Mouse (Mus musculus) neural tube, embryonic 12.5 days (tissue): ENCODE results near the gene Grin2d. TPM values are rescaled to one million over a fixed set of nuclear protein-coding genes. Genes with fewer than 3 reads are reported as not detected.

Experiments
- ATAC-seq: fragments of 200-750 bp; cut with Nextera tagmentation; 2 replicates; pipeline ENCODE4 v1.8.0; 2017; ENCODE audit warnings: low read depth, mild to moderate bottlenecking, moderate TSS enrichment, moderate library complexity; ENCODE audit not compliant: low FRiP score
- H3K27ac ChIP-seq: fragments of 300-500 bp; sonication (generic); 2 replicates; pipeline ENCODE4 v1.5.1; 2016
- H3K27me3 ChIP-seq: fragments of 300-500 bp; sonication (generic); replicated peaks from 2 replicates; pipeline ENCODE4 v1.6.1; 2016; ENCODE audit warnings: mild to moderate bottlenecking
- H3K36me3 ChIP-seq: fragments of 300-500 bp; sonication (generic); 2 replicates; pipeline ENCODE4 v1.6.1; 2016; ENCODE audit warnings: mild to moderate bottlenecking
- H3K4me1 ChIP-seq: fragments of 300-500 bp; sonication (generic); 2 replicates; pipeline ENCODE4 v1.6.1; 2016
- H3K4me2 ChIP-seq: fragments of 300-500 bp; sonication (generic); replicated peaks from 2 replicates; pipeline ENCODE4 v1.6.1; 2016; ENCODE audit warnings: mild to moderate bottlenecking
- H3K4me3 ChIP-seq: fragments of 300-500 bp; sonication (generic); 2 replicates; pipeline ENCODE4 v1.5.1; 2016
- H3K9ac ChIP-seq: fragments of 300-500 bp; sonication (generic); 2 replicates; pipeline ENCODE4 v1.6.1; 2016; ENCODE audit warnings: mild to moderate bottlenecking
- H3K9me3 ChIP-seq: fragments of 300-500 bp; sonication (generic); 2 replicates; pipeline ENCODE4 v1.6.1; 2016; ENCODE audit warnings: mild to moderate bottlenecking
- WGBS: fragments of 180-500 bp; shearing (Covaris S2); methylation state at CpG from one replicate; pipeline ENCODE4 v1.1.7; 2016; 5-methylcytosine and 5-hydroxymethylcytosine counted together
- polyA plus RNA-seq: library from polyadenylated mRNA; unstranded; fragments of >200 nt; fragmentation: Nextera tagmentation; extraction: Ambion mirVana; gene quantifications from 2 replicates; pipeline ENCODE4 v1.2.1, GENCODE M21; 2016

Gene Grin2d
- polyA plus RNA-seq, 1 experiment from 2014 or later = 1.5 TPM

DNA sequence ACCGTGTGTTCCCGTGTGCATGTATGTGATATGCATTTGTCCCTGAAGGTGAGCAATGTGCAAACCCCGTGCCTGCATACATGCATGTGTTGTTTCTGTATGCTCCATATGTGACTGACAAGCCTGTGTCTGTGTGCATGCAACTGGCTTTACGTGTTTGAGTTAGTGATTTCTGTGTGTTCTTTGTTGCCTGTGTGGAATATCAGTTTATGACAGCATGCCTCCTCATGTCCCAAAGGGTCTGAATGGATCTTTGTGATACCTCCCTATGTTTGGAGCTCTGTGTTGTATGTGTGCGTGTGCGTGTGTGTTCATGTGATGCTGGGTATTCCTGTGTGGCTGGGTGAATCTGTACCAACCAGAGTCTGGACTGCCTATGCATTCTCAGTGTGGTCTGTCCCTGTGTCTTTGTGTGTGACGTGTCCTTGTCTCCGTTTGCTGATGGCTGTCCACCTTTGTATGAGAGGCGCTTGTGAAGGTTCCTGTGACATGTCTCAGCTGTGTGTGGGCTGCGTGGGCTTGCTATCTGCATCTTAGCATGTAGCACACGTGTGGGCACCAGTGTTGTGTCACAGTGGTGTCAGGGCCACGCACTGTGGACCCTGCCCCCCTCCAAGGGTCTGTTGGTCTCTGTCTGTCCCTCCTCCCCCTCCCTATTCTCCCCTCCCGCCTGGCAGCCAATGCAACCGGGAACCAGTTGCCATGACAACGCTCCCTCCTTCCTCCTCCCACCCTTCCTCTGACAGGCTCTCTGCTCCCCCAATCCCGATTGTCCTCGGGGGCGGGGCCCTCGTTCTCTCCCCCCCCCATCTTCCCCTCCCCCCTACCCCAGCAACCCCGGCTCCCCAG lies 93.4 kb downstream of the Grin2d start, which contains the start of gene Sult2b1:
Gene Sult2b1, minus strand, starts transcription at position 146 of the 849 bp plus-strand sequence.
- 21% methylated on average over 20 of the region's 20 CpGs for WGBS
- H3K27ac ChIP-seq = peak within 1 kb of the TSS; percentile 90
- no peaks in the 10 kb centered on the region for H3K9me3 ChIP-seq
- peaks cover 30% of the 10 kb centered on the region for H3K4me1 ChIP-seq
- H3K36me3 ChIP-seq = peaks cover 25% of the 10 kb centered on the region
- H3K4me3 ChIP-seq = peak within 1 kb of the TSS; percentile 97
- peak within 1 kb of the TSS; percentile 83 for H3K4me2 ChIP-seq
- H3K27me3 ChIP-seq = no peaks in the 10 kb centered on the region
- ATAC-seq = peak; percentile 61
- H3K9ac ChIP-seq = peak within 1 kb of the TSS; percentile 92

GRCm38 (mm10) chr7:45783511-45784091 lies 94.6 kb downstream of the Grin2d start, which contains the start of gene Lmtk3:
TSS of gene Lmtk3 (plus strand) at chr7:45783738.
- peak within 1 kb of the TSS; percentile 97 for H3K4me3 ChIP-seq
- 1% methylated on average over 38 of the region's 38 CpGs for WGBS
- ATAC-seq = peak; percentile 38
- H3K4me1 ChIP-seq = peaks cover 40% of the 10 kb centered on the region
- H3K36me3 ChIP-seq = peaks cover 13% of the 10 kb centered on the region
- H3K27ac ChIP-seq = peak within 1 kb of the TSS; percentile 90
- peak within 1 kb of the TSS; percentile 92 for H3K9ac ChIP-seq
- H3K4me2 ChIP-seq = peak within 1 kb of the TSS; percentile 83
- no peaks in the 10 kb centered on the region; the same call in 1 of the 2 replicates for H3K27me3 ChIP-seq
- no peaks in the 10 kb centered on the region for H3K9me3 ChIP-seq

DNA sequence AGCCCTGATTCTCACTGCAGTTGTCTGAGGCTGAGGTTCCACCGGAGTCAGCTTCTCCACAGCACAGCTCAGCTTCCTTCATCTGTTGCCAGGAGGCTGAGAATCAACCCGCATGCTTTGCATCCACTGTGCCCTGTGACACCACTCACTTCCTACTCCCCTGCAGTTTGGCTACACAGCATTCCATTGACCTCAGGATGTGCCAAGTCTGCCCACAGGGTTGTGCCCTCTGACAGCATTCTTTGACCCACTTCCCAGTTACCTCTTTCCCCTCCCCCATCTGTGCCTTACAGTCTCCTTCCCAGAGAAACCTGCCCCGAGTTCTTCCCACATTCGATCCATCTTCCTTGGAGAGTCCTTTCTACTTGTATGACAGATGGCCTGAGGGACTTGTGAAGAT lies 95.9 kb downstream of the Grin2d start:
- no peak overlapping the region for H3K4me3 ChIP-seq
- no peaks in the 10 kb centered on the region for H3K9me3 ChIP-seq
- 83% methylated on average over 4 of the region's 4 CpGs for WGBS
- no peak overlapping the region for H3K4me2 ChIP-seq
- H3K27ac ChIP-seq = no peak overlapping the region
- peaks cover under 1% of the 10 kb centered on the region; the same call in 1 of the 2 replicates for H3K36me3 ChIP-seq
- peaks cover 34% of the 10 kb centered on the region for H3K4me1 ChIP-seq
- no peaks in the 10 kb centered on the region; the same call in 1 of the 2 replicates for H3K27me3 ChIP-seq
- no peak for ATAC-seq
- H3K9ac ChIP-seq = no peak overlapping the region

Other genes starting within 250 kb of the Grin2d start
- 3.5 and 4.9 TPM in 2 replicates for gene Mamstr, start 238.4 kb downstream of the Grin2d start, polyA plus RNA-seq
- 0.17 and 0.20 TPM in 2 replicates for gene Fut2, start 212.0 kb downstream of the Grin2d start, polyA plus RNA-seq
- gene Ntn5, start 194.4 kb downstream of the Grin2d start, polyA plus RNA-seq = 1.2 and 1.7 TPM in 2 replicates
- 1.0 and 1.2 TPM in 2 replicates for gene Sec1, start 184.0 kb downstream of the Grin2d start, polyA plus RNA-seq
- 35.5 and 36.6 TPM in 2 replicates for gene Car11, start 178.5 kb downstream of the Grin2d start, polyA plus RNA-seq
- gene Dbp, start 173.3 kb downstream of the Grin2d start, polyA plus RNA-seq = 4.1 TPM in 2 replicates
- 665 and 700 TPM in 2 replicates for gene Rpl18, start 162.9 kb downstream of the Grin2d start, polyA plus RNA-seq
- 28.0 and 29.0 TPM in 2 replicates for gene Sphk2, start 160.4 kb downstream of the Grin2d start, polyA plus RNA-seq
- gene Fam83e, start 157.2 kb downstream of the Grin2d start, polyA plus RNA-seq = 0.94 and 1.00 TPM in 2 replicates
- gene Spaca4, start 152.6 kb downstream of the Grin2d start, polyA plus RNA-seq = not detected in 2 replicates
- 10.9 and 14.1 TPM in 2 replicates for gene Lmtk3, start 94.6 kb downstream of the Grin2d start, polyA plus RNA-seq
- 2.1 and 2.4 TPM in 2 replicates for gene Sult2b1, start 93.7 kb downstream of the Grin2d start, polyA plus RNA-seq
- gene Cyth2, start 63.8 kb downstream of the Grin2d start, polyA plus RNA-seq = 305 and 308 TPM in 2 replicates
- gene Kcnj14, start 53.6 kb downstream of the Grin2d start, polyA plus RNA-seq = 0.86 and 0.87 TPM in 2 replicates
- 48.3 and 50.7 TPM in 2 replicates for gene Grwd1, start 47.4 kb downstream of the Grin2d start, polyA plus RNA-seq
- gene Kdelr1, start 5.6 kb downstream of the Grin2d start, polyA plus RNA-seq = 41.8 and 54.4 TPM in 2 replicates
- 0.22 and 0.56 TPM in 2 replicates for gene Syngr4, start 18.3 kb upstream of the Grin2d start, polyA plus RNA-seq
- 3.9 and 4.4 TPM in 2 replicates for gene Tmem143, start 18.6 kb upstream of the Grin2d start, polyA plus RNA-seq
- gene Emp3, start 43.0 kb upstream of the Grin2d start, polyA plus RNA-seq = 32.8 and 33.2 TPM in 2 replicates
- 2.8 and 3.7 TPM in 2 replicates for gene Ccdc114, start 45.7 kb upstream of the Grin2d start, polyA plus RNA-seq
- 0.22 and 0.71 TPM in 2 replicates for gene Abcc6, start 151.9 kb upstream of the Grin2d start, polyA plus RNA-seq
- 33.3 and 36.4 TPM in 2 replicates for gene Nomo1, start 155.3 kb upstream of the Grin2d start, polyA plus RNA-seq
- 0.64 and 0.79 TPM in 2 replicates for gene Kcnj11, start 222.4 kb upstream of the Grin2d start, polyA plus RNA-seq